In the genomic region with DNA sequence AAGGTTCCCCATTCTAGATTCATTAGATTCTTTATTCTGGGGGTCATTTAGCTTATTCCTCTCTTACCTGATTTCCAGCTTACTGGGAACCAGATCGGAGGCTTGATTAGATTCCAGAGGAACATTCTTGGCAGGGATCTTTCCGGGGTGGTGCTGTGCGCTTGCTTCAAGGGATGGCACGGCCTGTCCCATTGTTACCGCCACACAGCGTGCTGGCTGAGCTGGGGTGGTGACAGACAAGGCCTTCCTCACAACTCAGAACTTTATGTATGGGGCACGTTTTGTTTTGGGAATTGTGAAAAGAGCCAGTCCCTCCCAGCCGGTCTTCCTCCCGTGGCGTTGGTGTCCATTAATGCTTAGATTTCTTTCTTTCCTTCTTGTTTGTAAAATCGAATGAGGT, we compare ENCODE assay signal across 8 mouse cellular contexts. TPM values are rescaled to one million over a fixed set of nuclear protein-coding genes. Genes with fewer than 3 reads are reported as not detected.
A peak's percentile ranks its signal among the peaks of the same experiment; 100 is the strongest.
DNase-seq lines count a peak whose midpoint lies in the region; ATAC-seq lines count a peak whose summit lies in the region.

No protein-coding gene starts in this region.

- no peak overlapping the region for H3K4me2 ChIP-seq in hindbrain, embryonic 14.5 days (replicated peaks)
- H3K4me2 ChIP-seq in midbrain, embryonic 14.5 days (ENCODE audit: low read length): 0 out of 2 replicates have a peak overlapping the region, but pooled peaks have one; percentile 10

- 0 out of 2 replicates have a peak overlapping the region, but pooled peaks have one; percentile 13 for H3K9ac ChIP-seq in hindbrain, embryonic 14.5 days
- H3K9ac ChIP-seq in midbrain, embryonic 14.5 days (replicated peaks; ENCODE audit: low read length): no peak overlapping the region

- peak; percentile 28 for DNase-seq in cerebellum, adult 9-11 months
- peak; percentile 42 to 62 for DNase-seq in kidney, postnatal 36 days
- DNase-seq in kidney, postnatal 10 days: no peak
- DNase-seq in hindbrain, embryonic 14.5 days (ENCODE audit: low spot score): no peak
- peak; percentile 57 for DNase-seq in midbrain, embryonic 14.5 days
- DNase-seq in adrenal gland, adult 2 months: no peak
- DNase-seq in adrenal gland, postnatal 4 days (ENCODE audit: low spot score in 2 of 2): no peak

- 0 out of 2 replicates have a peak, but pooled peaks cover 8% of the 10 kb centered on the region for H3K36me3 ChIP-seq in hindbrain, embryonic 14.5 days (replicated peaks; ENCODE audit: control insufficient read depth, insufficient read depth)
- H3K36me3 ChIP-seq in midbrain, embryonic 14.5 days (ENCODE audit: control insufficient read depth, insufficient read depth, low read length): no peaks in the 10 kb centered on the region

- no peak for ATAC-seq in cerebellum, adult (ENCODE audit: insufficient number of reproducible peaks, low FRiP score, low TSS enrichment)
- ATAC-seq in hindbrain, embryonic 14.5 days (ENCODE audit: low FRiP score): no peak
- no peak for ATAC-seq in midbrain, embryonic 14.5 days (ENCODE audit: low FRiP score, low TSS enrichment)

- peaks cover 13% of the 10 kb centered on the region for H3K4me1 ChIP-seq in hindbrain, embryonic 14.5 days (replicated peaks; ENCODE audit: control insufficient read depth, insufficient read depth, low read length)
- H3K4me1 ChIP-seq in midbrain, embryonic 14.5 days (ENCODE audit: control insufficient read depth, insufficient read depth, low read length): peaks cover 22% of the 10 kb centered on the region

- WGBS in hindbrain, embryonic 14.5 days: 21% methylated on average over 11 of the region's 11 CpGs
- 16% methylated on average over 11 of the region's 11 CpGs for WGBS in midbrain, embryonic 14.5 days

- no peak overlapping the region; the same call in 1 of the 2 replicates for H3K27ac ChIP-seq in hindbrain, embryonic 14.5 days
- no peak overlapping the region; the same call in 1 of the 2 replicates for H3K27ac ChIP-seq in midbrain, embryonic 14.5 days (replicated peaks; ENCODE audit: low read depth, low read length)

- H3K4me3 ChIP-seq in hindbrain, embryonic 14.5 days (replicated peaks; ENCODE audit: low read length): no peak overlapping the region
- H3K4me3 ChIP-seq in midbrain, embryonic 14.5 days (replicated peaks; ENCODE audit: low read depth, low read length): no peak overlapping the region

- H3K9me3 ChIP-seq in hindbrain, embryonic 14.5 days (ENCODE audit: control insufficient read depth, low read length): no peaks in the 10 kb centered on the region
- H3K9me3 ChIP-seq in midbrain, embryonic 14.5 days (ENCODE audit: control insufficient read depth, low read length): no peaks in the 10 kb centered on the region

- no peaks in the 10 kb centered on the region for H3K27me3 ChIP-seq in hindbrain, embryonic 14.5 days (ENCODE audit: control insufficient read depth, insufficient read depth, low read length)
- H3K27me3 ChIP-seq in midbrain, embryonic 14.5 days (ENCODE audit: control insufficient read depth, insufficient read depth, low read length): no peaks in the 10 kb centered on the region

RNA-seq across cellular contexts. Expression of a gene that starts 21.1 kb away (rescaled TPM):
- 38.2 and 53.2 TPM in 2 replicates for polyA plus RNA-seq in hindbrain, embryonic 14.5 days (2014; fragmentation: Nextera tagmentation; extraction: Ambion mirVana)
- 51.6 and 57.5 TPM in 2 replicates for polyA plus RNA-seq in midbrain, embryonic 14.5 days (2014; fragmentation: Nextera tagmentation; extraction: Ambion mirVana)
- 10 to 100 TPM; 18.3 to 30.3 TPM for total RNA-seq in adrenal gland, adult 2 months (2021)
- polyA plus RNA-seq in adrenal gland, adult 2 months (2012; rRNA removed): 10.6 and 10.9 TPM in 2 replicates
- total RNA-seq in adrenal gland, postnatal 4 days (2021): 10 to 100 TPM; 30.7 to 34.2 TPM

RNA-seq across cellular contexts. Expression of a gene that starts 24.6 kb away (rescaled TPM):
- 3.6 and 4.0 TPM in 2 replicates for polyA plus RNA-seq in hindbrain, embryonic 14.5 days (2014; fragmentation: Nextera tagmentation; extraction: Ambion mirVana)
- polyA plus RNA-seq in midbrain, embryonic 14.5 days (2014; fragmentation: Nextera tagmentation; extraction: Ambion mirVana): 1.3 and 2.1 TPM in 2 replicates
- total RNA-seq in adrenal gland, adult 2 months (2021): 10 to 100 TPM in 1 of 2 experiments, 1 to 10 TPM in 1; 9.7 to 16.3 TPM
- polyA plus RNA-seq in adrenal gland, adult 2 months (2012; rRNA removed): 8.7 TPM in 2 replicates
- 10 to 100 TPM; 19.8 to 23.4 TPM for total RNA-seq in adrenal gland, postnatal 4 days (2021)

Comparison
In these comparisons a context has a peak if more than half of its experiments do, and no peak if none do; other contexts are left out.
1. DNase-seq: peak in cerebellum, adult 9-11 months (single experiment), kidney, postnatal 36 days (2 of 2) and midbrain, embryonic 14.5 days (single experiment); none in kidney, postnatal 10 days (single experiment), hindbrain, embryonic 14.5 days (single experiment), adrenal gland, adult 2 months (single experiment) and adrenal gland, postnatal 4 days (0 of 2).